23 mouse cellular contexts compared by ENCODE assay signal in the genomic region with DNA sequence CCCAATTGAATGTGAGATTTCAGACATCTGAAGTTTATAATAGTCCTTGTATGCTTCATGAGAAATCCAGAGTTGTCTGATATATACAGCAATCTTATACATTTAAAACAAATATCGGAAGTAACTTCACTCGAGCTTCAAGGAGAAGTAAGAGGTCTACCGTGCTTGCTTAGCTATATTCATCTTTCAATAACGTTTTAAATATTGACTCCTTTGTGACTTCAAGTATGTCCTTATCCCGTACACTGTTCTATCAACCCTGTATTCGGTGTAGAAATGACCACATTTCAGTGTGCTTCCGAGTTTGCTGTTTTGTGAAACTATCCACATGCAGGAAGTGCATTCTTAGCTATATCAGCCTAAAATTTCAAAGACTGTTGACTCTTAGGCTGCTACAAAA.
DNase-seq lines count a peak whose midpoint lies in the region; ATAC-seq and TF ChIP-seq lines count a peak whose summit lies in the region.
"Had no signal": no experiment of that assay in that cellular context is flagged by ENCODE, and none has a peak within 500 bp of the region (broad histone marks: within the 10 kb centered on the region; RNA-seq: fewer than 3 reads in every experiment).

No protein-coding gene starts in this region.

- no peaks in the 10 kb centered on the region for H3K36me3 ChIP-seq in hindbrain, embryonic 14.5 days (replicated peaks; ENCODE audit: control insufficient read depth, insufficient read depth)
- H3K36me3 ChIP-seq in hindbrain, embryonic 13.5 days = no peaks in the 10 kb centered on the region
- H3K36me3 ChIP-seq in midbrain, embryonic 11.5 days (ENCODE audit: control insufficient read depth, insufficient read depth, low read length) = no peaks in the 10 kb centered on the region
- H3K36me3 ChIP-seq in midbrain, postnatal 0 days (ENCODE audit: insufficient read depth, low read length) = no peaks in the 10 kb centered on the region
- H3K36me3 ChIP-seq: embryonic facial prominence, embryonic 12.5 days; embryonic facial prominence, embryonic 15.5 days; forebrain, embryonic 12.5 days; G1E; heart, embryonic 10.5 days; heart, embryonic 13.5 days; hindbrain, embryonic 15.5 days; intestine, embryonic 15.5 days had no signal

- peaks cover 41% of the 10 kb centered on the region for H3K27me3 ChIP-seq in hindbrain, embryonic 14.5 days (ENCODE audit: control insufficient read depth, insufficient read depth, low read length)
- H3K27me3 ChIP-seq in hindbrain, embryonic 13.5 days = peaks cover 31% of the 10 kb centered on the region
- peaks cover 26% of the 10 kb centered on the region for H3K27me3 ChIP-seq in midbrain, embryonic 11.5 days (ENCODE audit: control insufficient read depth, insufficient read depth, low read length)
- H3K27me3 ChIP-seq in midbrain, postnatal 0 days (ENCODE audit: insufficient read depth, low read length) = peaks cover 20% of the 10 kb centered on the region
- H3K27me3 ChIP-seq: CH12.LX; embryonic facial prominence, embryonic 12.5 days; embryonic facial prominence, embryonic 15.5 days; heart, embryonic 13.5 days; intestine, embryonic 15.5 days had no signal

- 0 out of 2 replicates have a peak overlapping the region, but pooled peaks have one; percentile 5 for H3K27ac ChIP-seq in hindbrain, embryonic 14.5 days
- no peak overlapping the region for H3K27ac ChIP-seq in hindbrain, embryonic 13.5 days
- no peak overlapping the region for H3K27ac ChIP-seq in midbrain, embryonic 11.5 days (ENCODE audit: low read depth, low read length)
- no peak overlapping the region for H3K27ac ChIP-seq in midbrain, postnatal 0 days (ENCODE audit: low read depth, low read length)
- H3K27ac ChIP-seq: embryonic facial prominence, embryonic 12.5 days; embryonic facial prominence, embryonic 15.5 days; heart, adult 2 months; heart, embryonic 10.5 days; heart, embryonic 13.5 days; intestine, embryonic 15.5 days had no signal

- H3K9ac ChIP-seq in hindbrain, embryonic 14.5 days = no peak overlapping the region
- no peak overlapping the region for H3K9ac ChIP-seq in hindbrain, embryonic 13.5 days
- H3K9ac ChIP-seq in midbrain, embryonic 11.5 days (ENCODE audit: low read length) = no peak overlapping the region
- H3K9ac ChIP-seq in midbrain, postnatal 0 days (replicated peaks; ENCODE audit: low read length, poor library complexity, severe bottlenecking) = no peak overlapping the region
- H3K9ac ChIP-seq: embryonic facial prominence, embryonic 12.5 days; embryonic facial prominence, embryonic 15.5 days; heart, embryonic 13.5 days; hindbrain, embryonic 15.5 days; intestine, embryonic 15.5 days had no signal

- H3K4me2 ChIP-seq in hindbrain, embryonic 14.5 days (replicated peaks) = no peak overlapping the region
- H3K4me2 ChIP-seq in hindbrain, embryonic 13.5 days = no peak overlapping the region
- no peak overlapping the region for H3K4me2 ChIP-seq in midbrain, embryonic 11.5 days
- no peak overlapping the region for H3K4me2 ChIP-seq in midbrain, postnatal 0 days (ENCODE audit: low read depth, low read length, poor library complexity, severe bottlenecking)
- H3K4me2 ChIP-seq: embryonic facial prominence, embryonic 12.5 days; embryonic facial prominence, embryonic 15.5 days; heart, embryonic 13.5 days; intestine, embryonic 15.5 days had no signal

- peak; percentile 33 for DNase-seq in cerebellum, adult 8-10 months
- no peak for DNase-seq in cerebellum, adult 11-12 months
- no peak for DNase-seq in hindbrain, embryonic 14.5 days (ENCODE audit: low spot score)
- DNase-seq in midbrain, embryonic 11.5 days (ENCODE audit: low spot score, missing footprints) = peak; percentile 85
- DNase-seq in midbrain, postnatal 0 days (ENCODE audit: low spot score) = no peak
- DNase-seq: adrenal gland, adult 2 months; B cell, adult 2 months; cerebellum, adult 11 months; gastrocnemius, postnatal 10 days; gastrocnemius, postnatal 36 days; heart, adult 2 months; heart, postnatal 14 days; kidney, adult 11 months had no signal

- H3K4me1 ChIP-seq in hindbrain, embryonic 14.5 days (replicated peaks; ENCODE audit: control insufficient read depth, insufficient read depth, low read length) = peaks cover 10% of the 10 kb centered on the region
- H3K4me1 ChIP-seq in hindbrain, embryonic 13.5 days (replicated peaks) = peaks cover 18% of the 10 kb centered on the region
- H3K4me1 ChIP-seq in midbrain, embryonic 11.5 days (ENCODE audit: control insufficient read depth, insufficient read depth, low read length) = peaks cover 14% of the 10 kb centered on the region
- no peaks in the 10 kb centered on the region for H3K4me1 ChIP-seq in midbrain, postnatal 0 days (ENCODE audit: insufficient read depth, low read length)
- H3K4me1 ChIP-seq: embryonic facial prominence, embryonic 12.5 days; embryonic facial prominence, embryonic 15.5 days; heart, embryonic 10.5 days; intestine, embryonic 15.5 days had no signal

- TF ChIP-seq CTCF in midbrain, postnatal 0 days (IDR thresholded peaks at IDR 0.05) = no peak

- ATAC-seq in hindbrain, embryonic 14.5 days (ENCODE audit: low FRiP score) = no peak
- no peak for ATAC-seq in hindbrain, embryonic 13.5 days (ENCODE audit: low FRiP score)
- no peak for ATAC-seq in midbrain, embryonic 11.5 days (ENCODE audit: low FRiP score)
- ATAC-seq in midbrain, postnatal 0 days (ENCODE audit: low FRiP score) = no peak
- ATAC-seq: intestine, embryonic 15.5 days had no signal

- H3K9me3 ChIP-seq in hindbrain, embryonic 14.5 days (ENCODE audit: control insufficient read depth, low read length) = no peaks in the 10 kb centered on the region
- H3K9me3 ChIP-seq in hindbrain, embryonic 13.5 days = no peaks in the 10 kb centered on the region
- no peaks in the 10 kb centered on the region for H3K9me3 ChIP-seq in midbrain, embryonic 11.5 days (ENCODE audit: control insufficient read depth, low read length)
- H3K9me3 ChIP-seq in midbrain, postnatal 0 days (ENCODE audit: low read length) = no peaks in the 10 kb centered on the region
- H3K9me3 ChIP-seq: embryonic facial prominence, embryonic 12.5 days; embryonic facial prominence, embryonic 15.5 days; forebrain, embryonic 12.5 days; heart, embryonic 10.5 days; heart, embryonic 13.5 days; hindbrain, embryonic 15.5 days; intestine, embryonic 15.5 days had no signal

- H3K4me3 ChIP-seq in hindbrain, embryonic 14.5 days (replicated peaks; ENCODE audit: low read length) = no peak overlapping the region
- H3K4me3 ChIP-seq in hindbrain, embryonic 13.5 days = no peak overlapping the region
- H3K4me3 ChIP-seq in midbrain, embryonic 11.5 days (ENCODE audit: low read depth, low read length) = no peak overlapping the region
- H3K4me3 ChIP-seq in midbrain, postnatal 0 days (ENCODE audit: low read depth, low read length) = no peak overlapping the region
- H3K4me3 ChIP-seq: embryonic facial prominence, embryonic 12.5 days; embryonic facial prominence, embryonic 15.5 days; forebrain, embryonic 12.5 days; heart, adult 2 months; heart, embryonic 10.5 days; heart, embryonic 13.5 days; hindbrain, embryonic 15.5 days; intestine, embryonic 15.5 days had no signal

- 74% methylated on average over 7 of the region's 7 CpGs for WGBS in hindbrain, embryonic 14.5 days
- WGBS in hindbrain, embryonic 13.5 days = 76% methylated on average over 7 of the region's 7 CpGs
- 72% methylated on average over 7 of the region's 7 CpGs for WGBS in midbrain, embryonic 11.5 days
- 62% methylated on average over 7 of the region's 7 CpGs for WGBS in midbrain, postnatal 0 days

Comparison
In these comparisons a context has a peak if more than half of its experiments do, and no peak if none do; other contexts are left out.
1. DNase-seq: peak in cerebellum, adult 8-10 months (single experiment) and midbrain, embryonic 11.5 days (single experiment); none in cerebellum, adult 11-12 months (single experiment), hindbrain, embryonic 14.5 days (single experiment) and midbrain, postnatal 0 days (single experiment).